Mouse (Mus musculus): ENCODE data around the gene D230025D16Rik.

GRCm38 (mm10) chr8:105178211-105178800 lies 46.6 kb upstream of the D230025D16Rik start:
- TF ChIP-seq TAL1 (IDR thresholded peaks at IDR 0.05; ENCODE audit: low read length): no peak
- no peak for TF ChIP-seq GATA1 (IDR thresholded peaks at IDR 0.05; ENCODE audit: low read length)

All from erythroblast, embryonic 14.5 days (primary cell).